Comparison of ENCODE assay signal across 21 mouse cellular contexts in the genomic region with DNA sequence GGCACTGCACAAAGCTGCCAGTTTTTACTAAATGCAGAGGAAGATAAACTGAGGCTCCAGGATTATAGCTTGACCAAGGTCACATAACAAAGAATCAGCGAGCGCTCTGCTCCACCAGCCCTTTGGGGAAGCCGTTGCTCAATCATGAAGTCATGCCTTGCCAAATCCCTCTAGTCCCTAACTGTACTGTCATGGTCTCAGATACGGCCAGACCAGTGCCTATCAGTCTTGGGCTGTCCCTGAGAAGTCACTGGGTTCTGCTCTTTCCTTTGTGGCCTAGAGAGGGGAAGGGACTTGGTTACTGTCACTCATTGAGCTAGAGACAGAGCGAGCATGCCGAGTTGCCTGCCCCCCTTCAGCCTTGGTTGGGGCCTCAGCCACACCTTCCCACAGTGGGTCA. TPM values are rescaled to one million over a fixed set of nuclear protein-coding genes. Genes with fewer than 3 reads are reported as not detected.
DNase-seq lines count a peak whose midpoint lies in the region; ATAC-seq and TF ChIP-seq lines count a peak whose summit lies in the region.
"Had no signal": no experiment of that assay in that cellular context is flagged by ENCODE, and none has a peak within 500 bp of the region (broad histone marks: within the 10 kb centered on the region; RNA-seq: fewer than 3 reads in every experiment).

No protein-coding gene starts in this region.

- ATAC-seq in frontal cortex, adult (ENCODE audit: low TSS enrichment), result no peak
- ATAC-seq: activated CD4-positive, CD25-positive, alpha-beta regulatory T cell, adult 4 months had no signal

- intact Hi-C loops in left cerebral cortex, adult 2 months (cut with DNase I), result no loop called here

- peak; percentile 38 to 77 for DNase-seq in adrenal gland, adult (ENCODE audit: inconsistent age in 2 of 2, low spot score in 1 of 2)
- DNase-seq in adrenal gland, postnatal 4 days (ENCODE audit: low spot score in 2 of 2), result no peak
- DNase-seq in left cerebral cortex, adult 2 months (ENCODE audit: extremely low spot score in 1 of 2, low spot score in 2 of 2), result no peak
- DNase-seq in left cerebral cortex, adult 18-20 months (ENCODE audit: low spot score in 2 of 2), result no peak
- DNase-seq in adipocyte (ENCODE audit: low spot score), result peak; percentile 35
- peak; percentile 58 for DNase-seq in lung, postnatal 36 days
- DNase-seq in layer of hippocampus, adult 8-10 months (ENCODE audit: low spot score in 2 of 2), result no peak
- DNase-seq: cerebellum, postnatal 36 days; heart, postnatal 10 days; kidney, adult 11 months; kidney, postnatal 10 days; right cerebral cortex, adult 18-20 months; thymus, postnatal 36 days had no signal

- TF ChIP-seq CTCF in left cerebral cortex, adult 2 months (IDR thresholded peaks at IDR 0.05), result no peak

- 0 out of 2 replicates have a peak overlapping the region, but pooled peaks have one; percentile 28 for H3K27ac ChIP-seq in left cerebral cortex, adult 2 months
- H3K27ac ChIP-seq: hindbrain, embryonic 15.5 days; midbrain, embryonic 12.5 days had no signal

- H3K4me3 ChIP-seq in left cerebral cortex, adult 2 months, result no peak overlapping the region
- H3K4me3 ChIP-seq: hindbrain, embryonic 15.5 days; midbrain, embryonic 12.5 days had no signal

RNA-seq across cellular contexts. Expression of gene Tfeb, which starts 47.6 kb away (rescaled TPM):
- 10 to 100 TPM; 22.1 to 22.3 TPM for total RNA-seq in adrenal gland, postnatal 4 days (2021)
- total RNA-seq in left cerebral cortex, adult 2 months (2021), result 10 to 100 TPM; 10.0 to 10.6 TPM
- total RNA-seq in left cerebral cortex, adult 18-20 months (2021), result 10 to 100 TPM; 10.4 to 13.5 TPM
- total RNA-seq in layer of hippocampus, adult 8-10 months (2022), result 10 to 100 TPM; 13.4 to 18.5 (median 17.6) TPM

RNA-seq across cellular contexts. Expression of gene Mdfi, which starts 50.1 kb away (rescaled TPM):
- total RNA-seq in adrenal gland, postnatal 4 days (2021), result 10 to 100 TPM; 10.3 to 12.9 TPM
- under 1 TPM in 1 of 2 experiments, not detected in 1; 0.48 TPM for total RNA-seq in left cerebral cortex, adult 2 months (2021)
- under 1 TPM in 1 of 2 experiments, not detected in 1; 0.88 TPM for total RNA-seq in left cerebral cortex, adult 18-20 months (2021)
- 1 to 10 TPM in 2 of 4 experiments, under 1 TPM in 2; 0.37 to 2.1 (median 0.91) TPM for total RNA-seq in layer of hippocampus, adult 8-10 months (2022)

RNA-seq across cellular contexts. Expression of gene Pgc, which starts 57.8 kb away (rescaled TPM):
- total RNA-seq in adrenal gland, postnatal 4 days (2021), result not detected
- not detected for total RNA-seq in left cerebral cortex, adult 2 months (2021)
- total RNA-seq in left cerebral cortex, adult 18-20 months (2021), result not detected
- total RNA-seq in layer of hippocampus, adult 8-10 months (2022), result not detected
- total RNA-seq: heart, adult 8-10 months; heart, postnatal 10 days; layer of hippocampus, postnatal 10 days; left cerebral cortex, postnatal 25 days; liver, adult 2 months had no signal

Comparison
In these comparisons a context has a peak if more than half of its experiments do, and no peak if none do; other contexts are left out.
1. DNase-seq: peak in adrenal gland, adult (2 of 2), adipocyte (single experiment) and lung, postnatal 36 days (single experiment); none in adrenal gland, postnatal 4 days (0 of 2), left cerebral cortex, adult 2 months (0 of 2), left cerebral cortex, adult 18-20 months (0 of 2) and layer of hippocampus, adult 8-10 months (0 of 2).